Mouse (Mus musculus) limb, embryonic 14.5 days (tissue): ENCODE results near the gene Grik1. TPM values are rescaled to one million over a fixed set of nuclear protein-coding genes. Genes with fewer than 3 reads are reported as not detected.

Source experiments
- ATAC-seq: fragments of 200-750 bp; cut with Nextera tagmentation; 2 replicates; pipeline ENCODE4 v1.8.0; 2017; ENCODE audit warnings: low read depth, moderate number of reproducible peaks, moderate TSS enrichment; ENCODE audit not compliant: low FRiP score
- DNase-seq: peaks from one replicate; pipeline ENCODE4 v3.0.0-alpha.2; 2015; ENCODE audit warnings: low spot score
- H3K27ac ChIP-seq: fragments of 300-500 bp; sonication (generic); replicated peaks from 2 replicates; pipeline ENCODE4 v1.5.1; 2014; ENCODE audit warnings: low read depth, mild to moderate bottlenecking, low read length, moderate library complexity, mixed read lengths
- H3K27me3 ChIP-seq: fragments of 300-500 bp; sonication (generic); 2 replicates; pipeline ENCODE4 v1.6.1; 2014; ENCODE audit warnings: low read length, mixed read lengths; ENCODE audit not compliant: control insufficient read depth, insufficient read depth
- H3K36me3 ChIP-seq: fragments of 300-500 bp; sonication (generic); 2 replicates; pipeline ENCODE4 v1.6.1; 2014; ENCODE audit warnings: mild to moderate bottlenecking, low read length, moderate library complexity, mixed read lengths; ENCODE audit not compliant: control insufficient read depth, insufficient read depth
- H3K4me1 ChIP-seq: fragments of 300-500 bp; sonication (generic); 2 replicates; pipeline ENCODE4 v1.6.1; 2014; ENCODE audit warnings: antibody characterized with exemption, low read length, mixed read lengths; ENCODE audit not compliant: control insufficient read depth, insufficient read depth
- H3K4me2 ChIP-seq: fragments of 300-500 bp; sonication (generic); replicated peaks from 2 replicates; pipeline ENCODE4 v1.6.1; 2014; ENCODE audit warnings: low read depth, mild to moderate bottlenecking, low read length, moderate library complexity; ENCODE audit not compliant: severe bottlenecking
- H3K4me3 ChIP-seq: fragments of 300-500 bp; sonication (generic); replicated peaks from 2 replicates; pipeline ENCODE4 v1.5.1; 2014; ENCODE audit warnings: low read length
- H3K9ac ChIP-seq: fragments of 300-500 bp; sonication (generic); 2 replicates; pipeline ENCODE4 v1.6.1; 2014; ENCODE audit warnings: mild to moderate bottlenecking, low read depth, low read length, moderate library complexity; ENCODE audit not compliant: severe bottlenecking
- H3K9me3 ChIP-seq: fragments of 300-500 bp; sonication (generic); 2 replicates; pipeline ENCODE4 v1.6.1; 2016; ENCODE audit warnings: low read length; ENCODE audit not compliant: control insufficient read depth
- POLR2A ChIP-seq: fragments of 200-500 bp; IDR thresholded peaks from 2 replicates; pipeline ENCODE4 v1.8.0; 2012; ENCODE audit warnings: inconsistent platforms, mild to moderate bottlenecking, moderate library complexity, borderline replicate concordance; ENCODE audit not compliant: insufficient read depth, insufficient read length; ENCODE audit errors: extremely low read depth
- WGBS: fragments of 180-500 bp; shearing (Covaris S2); extraction: QIAGEN DNeasy Blood & Tissue Kit; methylation state at CpG from one replicate; pipeline ENCODE4 v1.1.7; 2014; 5-methylcytosine and 5-hydroxymethylcytosine counted together
- polyA plus RNA-seq, 2 experiments: library from polyadenylated mRNA; depleted of rRNA in 1 of 2; stranded (reverse) in 1 of 2; unstranded in 1 of 2; fragments of >200 nt; fragmentation: Nextera tagmentation in 1 of 2; extraction: Ambion mirVana in 1 of 2; gene quantifications; 2 replicates each; pipeline versions ENCODE4 v1.2.1 to v1.2.3; 2012 to 2014

Grik1 gene
- polyA plus RNA-seq, 2 experiments = 1.8 to 2.2 TPM

DNA sequence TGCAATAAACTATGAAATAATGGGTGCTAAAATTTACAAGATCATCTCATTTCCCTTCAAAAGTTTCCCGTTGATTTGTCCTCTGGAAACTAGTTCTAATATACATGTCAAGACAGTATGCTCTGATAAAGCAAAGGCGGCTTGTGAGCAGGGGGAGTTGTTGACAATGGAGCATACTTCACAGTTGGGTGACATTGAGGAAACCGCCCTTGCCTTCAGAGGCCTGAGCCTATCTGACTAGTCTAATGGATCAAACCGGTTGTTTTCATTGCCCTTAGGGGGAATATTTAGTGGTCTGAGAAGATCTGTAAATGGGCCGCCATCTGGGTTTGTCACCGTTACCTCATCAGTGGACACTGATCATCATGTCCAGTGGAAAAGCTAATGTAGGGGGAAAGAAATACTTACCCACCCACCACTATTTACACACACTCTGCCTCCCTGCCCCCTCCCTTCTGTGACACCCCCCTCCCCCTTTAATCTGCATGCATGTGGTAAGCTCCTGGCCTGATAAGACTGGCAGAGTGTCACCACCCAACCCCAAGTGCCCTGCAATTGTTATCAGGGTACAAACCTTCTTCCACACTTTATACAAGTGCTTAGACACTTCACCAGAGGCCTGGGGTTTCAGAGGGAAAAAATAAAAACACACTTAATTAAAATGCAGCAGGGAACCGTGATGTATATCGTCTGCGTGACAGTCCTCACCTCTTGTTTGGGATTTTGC lies 335.2 kb downstream of the Grik1 start:
- Histone ChIP-seq H3K9ac (no peak overlapping the region), H3K4me3 (no peak overlapping the region), H3K27ac (no peak overlapping the region), H3K9me3 (no peaks in the 10 kb centered on the region), H3K4me1 (no peaks in the 10 kb centered on the region; the same call in 1 of the 2 replicates), H3K4me2 (no peak overlapping the region), H3K36me3 (no peaks in the 10 kb centered on the region), H3K27me3 (no peaks in the 10 kb centered on the region)
- ATAC-seq (no peak), DNase-seq (no peak)
- WGBS = 72% methylated on average over 9 of the region's 9 CpGs
- TF ChIP-seq POLR2A = no peak

DNA sequence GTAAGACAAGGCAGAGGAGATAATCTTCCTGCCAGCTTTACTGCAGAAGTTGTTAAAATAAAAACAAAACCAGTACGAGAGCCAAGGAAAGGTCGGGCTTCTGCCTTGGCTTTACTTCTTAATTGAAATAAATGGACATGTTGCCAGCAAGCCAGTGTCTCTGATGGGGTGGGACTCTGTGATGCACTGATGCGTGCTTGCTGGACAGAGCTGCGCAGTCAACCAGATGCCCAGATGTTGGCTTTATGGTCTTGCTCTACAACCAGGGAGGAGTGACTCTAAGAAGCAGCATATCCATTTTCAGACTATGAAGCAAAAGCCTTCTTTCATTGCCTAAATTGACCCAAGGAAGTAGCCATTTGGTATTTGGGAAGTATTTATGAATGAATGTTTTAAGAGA lies 336.9 kb downstream of the Grik1 start:
- WGBS = 83% methylated on average over 4 of the region's 4 CpGs

DNA sequence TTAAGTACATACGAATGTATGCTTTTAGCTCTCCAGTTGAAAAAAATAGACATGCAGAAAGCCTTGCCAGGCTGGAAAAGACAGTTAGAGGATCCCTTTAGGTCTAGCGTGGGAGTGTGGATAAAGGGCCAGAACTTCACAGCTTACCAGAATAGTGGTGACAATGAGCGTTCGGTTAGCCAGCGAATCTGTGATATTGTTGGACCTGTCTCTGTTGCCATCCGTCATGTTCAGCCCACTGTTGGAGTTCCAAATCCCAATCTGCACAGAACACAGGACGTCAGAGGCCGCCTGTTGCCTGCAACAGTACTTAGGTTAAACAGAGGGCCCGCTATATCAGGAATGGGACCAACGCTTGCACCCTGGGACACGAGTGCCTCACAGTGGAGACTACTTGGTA lies 340.2 kb downstream of the Grik1 start:
- H3K27ac ChIP-seq = no peak overlapping the region
- no peaks in the 10 kb centered on the region for H3K9me3 ChIP-seq
- TF ChIP-seq POLR2A = no peak
- H3K4me3 ChIP-seq = no peak overlapping the region
- no peaks in the 10 kb centered on the region for H3K27me3 ChIP-seq
- H3K4me1 ChIP-seq = no peaks in the 10 kb centered on the region
- no peak overlapping the region for H3K4me2 ChIP-seq
- ATAC-seq = no peak
- H3K36me3 ChIP-seq = no peaks in the 10 kb centered on the region
- no peak for DNase-seq
- WGBS = 93% methylated on average over 11 of the region's 11 CpGs
- no peak overlapping the region for H3K9ac ChIP-seq

More for the DNA sequence above, 336.9 kb downstream of the Grik1 start:
- no peak for ATAC-seq
- Histone ChIP-seq H3K27me3 (no peaks in the 10 kb centered on the region), H3K9me3 (no peaks in the 10 kb centered on the region), H3K4me1 (no peaks in the 10 kb centered on the region), H3K27ac (no peak overlapping the region), H3K36me3 (no peaks in the 10 kb centered on the region), H3K4me3 (no peak overlapping the region), H3K9ac (no peak overlapping the region), H3K4me2 (no peak overlapping the region)
- DNase-seq = no peak
- no peak for TF ChIP-seq POLR2A

DNA sequence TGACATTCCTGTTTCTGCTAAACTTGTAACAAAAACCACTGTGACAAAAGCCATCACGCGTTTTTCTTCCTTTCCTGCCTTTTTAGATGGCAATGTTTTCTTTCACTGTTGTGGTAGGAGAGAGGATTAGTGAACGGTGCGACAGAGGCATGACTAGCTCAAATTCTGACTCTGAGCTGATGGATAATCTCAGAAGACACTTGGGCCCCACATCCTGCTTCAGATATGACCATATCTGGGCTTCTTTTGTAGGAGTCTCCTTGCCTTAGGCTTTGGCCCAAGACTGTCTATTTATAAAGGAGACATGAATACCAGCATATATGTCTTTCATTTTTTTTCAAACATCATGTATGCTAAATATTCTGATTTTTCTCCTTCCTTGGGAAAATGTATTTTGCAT lies 341.9 kb downstream of the Grik1 start:
- no peak for ATAC-seq
- WGBS = 67% methylated on average over 4 of the region's 4 CpGs

DNA sequence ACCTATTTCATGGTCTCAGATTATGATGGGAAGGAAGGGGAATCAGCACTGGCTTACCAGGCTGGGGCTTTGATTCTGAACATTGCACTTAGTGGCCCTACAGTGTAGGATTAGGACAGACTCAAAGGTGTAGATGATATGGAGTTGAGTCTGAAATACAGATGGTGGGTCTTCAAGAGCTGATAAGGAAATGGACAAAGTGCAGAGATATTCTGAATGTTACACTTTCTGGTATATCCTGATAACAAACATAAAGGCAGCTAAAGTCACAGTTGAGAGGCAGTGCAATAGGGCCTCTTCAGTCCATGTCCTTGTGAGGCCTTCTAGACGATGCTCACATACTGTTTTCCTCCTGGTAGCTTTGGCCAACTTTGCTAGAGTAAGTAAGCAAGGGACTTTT lies 345.7 kb downstream of the Grik1 start:
- H3K27me3 ChIP-seq = no peaks in the 10 kb centered on the region
- 81% methylated on average over 1 of the region's 1 CpGs for WGBS
- no peak for ATAC-seq
- H3K4me2 ChIP-seq = no peak overlapping the region
- H3K4me1 ChIP-seq = no peaks in the 10 kb centered on the region
- no peak for DNase-seq
- no peak overlapping the region for H3K9ac ChIP-seq
- no peak overlapping the region for H3K4me3 ChIP-seq
- no peaks in the 10 kb centered on the region for H3K9me3 ChIP-seq
- no peak overlapping the region for H3K27ac ChIP-seq
- no peaks in the 10 kb centered on the region for H3K36me3 ChIP-seq
- no peak for TF ChIP-seq POLR2A

More for the DNA sequence above, 341.9 kb downstream of the Grik1 start:
- no peak overlapping the region for H3K4me3 ChIP-seq
- H3K36me3 ChIP-seq = no peaks in the 10 kb centered on the region
- H3K27me3 ChIP-seq = no peaks in the 10 kb centered on the region
- H3K27ac ChIP-seq = no peak overlapping the region
- no peaks in the 10 kb centered on the region for H3K4me1 ChIP-seq
- H3K9me3 ChIP-seq = no peaks in the 10 kb centered on the region
- DNase-seq = no peak
- TF ChIP-seq POLR2A = no peak
- H3K4me2 ChIP-seq = no peak overlapping the region
- no peak overlapping the region for H3K9ac ChIP-seq
